Mouse (Mus musculus): ENCODE results near the gene Ptprcap. TPM values are rescaled to one million over a fixed set of nuclear protein-coding genes. Genes with fewer than 3 reads are reported as not detected.
A peak's percentile ranks its signal among the peaks of the same experiment; 100 is the strongest.

The Ptprcap gene
- polyA plus RNA-seq, 2 experiments from 2014 or later: 836 to 870 TPM

- peak; percentile 73 for ATAC-seq
Measured at GRCm38 (mm10) chr19:4125741-4126696, 27.4 kb upstream of the Ptprcap start, which contains the start of gene Aip. TSS of gene Aip (minus strand) at chr19:4125858.

- no peak for ATAC-seq
Measured at GRCm38 (mm10) chr19:4126759-4127495, 26.5 kb upstream of the Ptprcap start.

GRCm38 (mm10) chr19:4129462-4129861 is 23.9 kb upstream of the Ptprcap start:
- no peak for ATAC-seq

- no peak for ATAC-seq
Measured at GRCm38 (mm10) chr19:4130106-4130505, 23.3 kb upstream of the Ptprcap start.

- no peak for ATAC-seq
Measured at GRCm38 (mm10) chr19:4131075-4131474, 22.3 kb upstream of the Ptprcap start.

- no peak for ATAC-seq
Measured at GRCm38 (mm10) chr19:4131768-4132167, 21.6 kb upstream of the Ptprcap start.

- no peak for ATAC-seq
Measured at GRCm38 (mm10) chr19:4134354-4134753, 19.1 kb upstream of the Ptprcap start.

- peak; percentile 91 for ATAC-seq
Measured at GRCm38 (mm10) chr19:4135229-4135962, 18.0 kb upstream of the Ptprcap start.

GRCm38 (mm10) chr19:4135963-4136345 is 17.4 kb upstream of the Ptprcap start:
- ATAC-seq: peak; percentile 76

- no peak for ATAC-seq
Measured at GRCm38 (mm10) chr19:4136463-4136862, 16.9 kb upstream of the Ptprcap start.

- no peak for ATAC-seq
Measured at GRCm38 (mm10) chr19:4137913-4138312, 15.5 kb upstream of the Ptprcap start.

- ATAC-seq: no peak
Measured at GRCm38 (mm10) chr19:4139446-4139845, 14.0 kb upstream of the Ptprcap start, which contains the start of gene Gpr152. TSS of gene Gpr152 (plus strand) at chr19:4139787.

GRCm38 (mm10) chr19:4140147-4140546 is 13.3 kb upstream of the Ptprcap start:
- no peak for ATAC-seq

GRCm38 (mm10) chr19:4142416-4143173 is 10.8 kb upstream of the Ptprcap start:
- ATAC-seq: no peak

- ATAC-seq: no peak
Measured at GRCm38 (mm10) chr19:4143759-4144268, 9.6 kb upstream of the Ptprcap start, which contains the start of gene Cabp4. TSS of gene Cabp4 (minus strand) at chr19:4144033.

GRCm38 (mm10) chr19:4144550-4145498 is 8.6 kb upstream of the Ptprcap start:
- no peak for ATAC-seq

- ATAC-seq: no peak
Measured at GRCm38 (mm10) chr19:4145936-4146335, 7.5 kb upstream of the Ptprcap start.

GRCm38 (mm10) chr19:4146366-4147021 is 6.9 kb upstream of the Ptprcap start:
- no peak for ATAC-seq

- ATAC-seq: no peak
Measured at GRCm38 (mm10) chr19:4147022-4147405, 6.4 kb upstream of the Ptprcap start.

Data from CD4-positive, CD25-positive, alpha-beta regulatory T cell, adult 4 months (primary cell).